ENCODE assay signal across 10 mouse cellular contexts in the genomic region with DNA sequence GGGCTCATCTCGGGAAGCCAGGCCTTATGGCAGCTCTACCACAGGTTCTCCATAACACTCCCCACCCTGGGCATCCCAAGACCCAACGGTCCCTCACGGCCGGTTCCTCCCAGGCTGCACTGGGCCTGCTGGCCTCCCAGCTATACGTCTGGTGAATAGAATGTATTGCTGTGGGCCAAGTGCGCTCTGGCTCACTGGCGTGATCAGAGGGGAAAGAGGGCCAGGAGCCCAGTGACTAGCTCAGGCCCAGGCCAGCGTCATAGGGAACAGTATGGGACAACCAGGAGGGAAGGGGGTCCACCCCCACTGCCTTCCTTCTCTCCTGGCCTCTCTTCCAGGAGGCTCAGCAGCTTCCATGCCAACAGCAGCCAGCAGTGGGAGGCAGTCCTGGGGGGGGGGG.
DNase-seq lines count a peak whose midpoint lies in the region; ATAC-seq and TF ChIP-seq lines count a peak whose summit lies in the region.
"Had no signal": no experiment of that assay in that cellular context is flagged by ENCODE, and none has a peak within 500 bp of the region (broad histone marks: within the 10 kb centered on the region; RNA-seq: fewer than 3 reads in every experiment).

No protein-coding gene starts in this region.

- no peak overlapping the region for H3K4me2 ChIP-seq in hindbrain, embryonic 11.5 days (replicated peaks; ENCODE audit: low read depth, low read length)
- H3K4me2 ChIP-seq in lung, postnatal 0 days (replicated peaks; ENCODE audit: low read depth, low read length), result peak overlapping the region; percentile 54
- peak overlapping the region; percentile 93 for H3K4me2 ChIP-seq in myocyte (ENCODE audit: low read depth)

- H3K9ac ChIP-seq in hindbrain, embryonic 11.5 days (ENCODE audit: low read depth, low read length), result no peak overlapping the region
- peak overlapping the region; percentile 39; the same call in 1 of the 2 replicates for H3K9ac ChIP-seq in lung, postnatal 0 days (replicated peaks; ENCODE audit: low read depth)

- peaks cover 24% of the 10 kb centered on the region for H3K79me2 ChIP-seq in myocyte (ENCODE audit: control insufficient read depth, insufficient read depth)

- DNase-seq in hindbrain, embryonic 10.5 days (ENCODE audit: low spot score), result no peak
- DNase-seq in hindbrain, embryonic 11.5 days (ENCODE audit: low spot score), result no peak
- DNase-seq in lung, postnatal 0 days (ENCODE audit: low spot score), result no peak
- no peak for DNase-seq in lung, postnatal 25 days (ENCODE audit: low spot score)
- no peak for DNase-seq in cerebellum, adult 8-10 months
- no peak for DNase-seq in left cerebral cortex, adult 18-20 months (ENCODE audit: low spot score in 2 of 2)

- peaks cover 83% of the 10 kb centered on the region for H3K4me1 ChIP-seq in hindbrain, embryonic 10.5 days (replicated peaks)
- H3K4me1 ChIP-seq in hindbrain, embryonic 11.5 days (replicated peaks; ENCODE audit: control insufficient read depth, insufficient read depth, low read length), result peaks cover 19% of the 10 kb centered on the region; the same call in 1 of the 2 replicates
- peaks cover 24% of the 10 kb centered on the region; the same call in 1 of the 2 replicates for H3K4me1 ChIP-seq in lung, postnatal 0 days (ENCODE audit: insufficient read depth, low read depth, low read length)
- H3K4me1 ChIP-seq in embryonic fibroblast, embryonic 13.5 days (ENCODE audit: control insufficient read depth, insufficient read depth, low read length), result peaks cover 23% of the 10 kb centered on the region

- peak overlapping the region; percentile 46; the same call in 1 of the 2 replicates for H3K27ac ChIP-seq in hindbrain, embryonic 10.5 days
- no peak overlapping the region for H3K27ac ChIP-seq in hindbrain, embryonic 11.5 days (ENCODE audit: low read depth, low read length)
- H3K27ac ChIP-seq in lung, postnatal 0 days (ENCODE audit: low read length), result peak overlapping the region; percentile 84
- peak overlapping the region; percentile 84 for H3K27ac ChIP-seq in embryonic fibroblast, embryonic 13.5 days (ENCODE audit: insufficient read depth, low read length)
- H3K27ac ChIP-seq: macrophage had no signal

- no peaks in the 10 kb centered on the region for H3K36me3 ChIP-seq in hindbrain, embryonic 10.5 days
- H3K36me3 ChIP-seq in hindbrain, embryonic 11.5 days (ENCODE audit: control insufficient read depth, insufficient read depth, low read length), result no peaks in the 10 kb centered on the region
- H3K36me3 ChIP-seq in lung, postnatal 0 days (ENCODE audit: insufficient read depth, low read length), result no peaks in the 10 kb centered on the region
- no peaks in the 10 kb centered on the region for H3K36me3 ChIP-seq in myocyte (ENCODE audit: control insufficient read depth, insufficient read depth)

- H3K9me3 ChIP-seq in hindbrain, embryonic 10.5 days, result no peaks in the 10 kb centered on the region
- no peaks in the 10 kb centered on the region for H3K9me3 ChIP-seq in hindbrain, embryonic 11.5 days (ENCODE audit: control insufficient read depth, low read length)
- H3K9me3 ChIP-seq in lung, postnatal 0 days (ENCODE audit: low read length), result no peaks in the 10 kb centered on the region

- no peak for ATAC-seq in hindbrain, embryonic 11.5 days (ENCODE audit: low FRiP score)
- ATAC-seq in lung, postnatal 0 days, result no peak
- ATAC-seq: intestine, embryonic 16.5 days had no signal

- TF ChIP-seq POLR2A in embryonic fibroblast, embryonic 13.5 days (IDR thresholded peaks at IDR 0.05; ENCODE audit: low read depth, low read length), result no peak
- no peak for TF ChIP-seq POLR2A in myocyte (IDR thresholded peaks at IDR 0.05; ENCODE audit: insufficient read length, low read depth)

- no peak overlapping the region for H3K4me3 ChIP-seq in hindbrain, embryonic 10.5 days
- H3K4me3 ChIP-seq in hindbrain, embryonic 11.5 days (ENCODE audit: low read depth, low read length), result no peak overlapping the region
- H3K4me3 ChIP-seq in lung, postnatal 0 days (ENCODE audit: low read depth, low read length), result peak overlapping the region; percentile 42
- H3K4me3 ChIP-seq in embryonic fibroblast, embryonic 13.5 days (ENCODE audit: insufficient read depth, low read length), result peak overlapping the region; percentile 48
- H3K4me3 ChIP-seq in myocyte, result peak overlapping the region; percentile 23

- WGBS in hindbrain, embryonic 10.5 days, result 88% methylated on average over 8 of the region's 8 CpGs
- WGBS in hindbrain, embryonic 11.5 days, result 89% methylated on average over 8 of the region's 8 CpGs
- WGBS in lung, postnatal 0 days, result 49% methylated on average over 8 of the region's 8 CpGs

- TF ChIP-seq EP300 in lung, postnatal 0 days (IDR thresholded peaks at IDR 0.05), result no peak

- no peak overlapping the region for H3ac ChIP-seq in myocyte (ENCODE audit: control insufficient read depth, insufficient read length)

- no peaks in the 10 kb centered on the region for H3K27me3 ChIP-seq in hindbrain, embryonic 10.5 days (ENCODE audit: insufficient read depth, poor library complexity, severe bottlenecking)
- H3K27me3 ChIP-seq in hindbrain, embryonic 11.5 days (ENCODE audit: control insufficient read depth, insufficient read depth, low read length), result no peaks in the 10 kb centered on the region
- no peaks in the 10 kb centered on the region for H3K27me3 ChIP-seq in lung, postnatal 0 days (replicated peaks; ENCODE audit: insufficient read depth, low read length)
- no peaks in the 10 kb centered on the region for H3K27me3 ChIP-seq in myocyte (ENCODE audit: control insufficient read depth, insufficient read depth, insufficient read length)

- TF ChIP-seq CTCF in lung, postnatal 0 days (IDR thresholded peaks at IDR 0.05), result no peak
- no peak for TF ChIP-seq CTCF in embryonic fibroblast, embryonic 13.5 days (IDR thresholded peaks at IDR 0.05; ENCODE audit: borderline replicate concordance, insufficient read depth, low read length)

TF ChIP-seq in myocyte, 11 proteins besides CTCF, POLR2A, EP300 and RAD21:
- TF ChIP-seq TCF3 (IDR thresholded peaks at IDR 0.05; ENCODE audit: insufficient read length, low read depth), result no peak
- no peak for TF ChIP-seq MAX (IDR thresholded peaks at IDR 0.05; ENCODE audit: low read depth)
- TF ChIP-seq POLR2AphosphoS2 (IDR thresholded peaks at IDR 0.05; ENCODE audit: insufficient read length, low read depth), result no peak
- no peak for TF ChIP-seq USF1 (IDR thresholded peaks at IDR 0.05; ENCODE audit: low read depth)
- no peak for TF ChIP-seq MYOD1 (IDR thresholded peaks at IDR 0.05; ENCODE audit: control insufficient read depth in 1 of 3, insufficient read length in 2 of 3, low read depth in 2 of 3)
- TF ChIP-seq E2F4 (IDR thresholded peaks at IDR 0.05; ENCODE audit: insufficient read depth), result no peak
- TF ChIP-seq SRF (IDR thresholded peaks at IDR 0.05; ENCODE audit: control insufficient read depth, insufficient read length, low read depth), result no peak

Comparison
In these comparisons a context has a peak if more than half of its experiments do, and no peak if none do; other contexts are left out.
1. H3K4me3 ChIP-seq: peak in lung, postnatal 0 days (single experiment), embryonic fibroblast, embryonic 13.5 days (single experiment) and myocyte (single experiment); none in hindbrain, embryonic 10.5 days (single experiment) and hindbrain, embryonic 11.5 days (single experiment).